Mouse (Mus musculus) ES-Bruce4 (cell line): ENCODE measurements at regions not wholly inside any gene's neighbourhood (a gene's known extent, or its start where the extent isn't known, plus 50 kb on each side); places are given as distances from the start of the nearest gene placed in this dataset.

Experiments used
- CTCF ChIP-seq: IDR thresholded peaks from one replicate; pipeline ENCODE4 v1.8.1; 2011; ENCODE audit warnings: low read depth, low read length
- EP300 ChIP-seq: IDR thresholded peaks from 2 replicates; pipeline ENCODE4 v1.6.1; 2011; ENCODE audit warnings: low read depth, low read length; ENCODE audit not compliant: insufficient read depth
- POLR2A ChIP-seq: IDR thresholded peaks from one replicate; pipeline ENCODE4 v1.8.1; 2011; ENCODE audit warnings: low read length; ENCODE audit not compliant: insufficient read depth

- TF ChIP-seq POLR2A (no peak), CTCF (no peak), EP300 (no peak)
Observed at GRCm38 (mm10) chr16:9092191-9092848, 262.4 kb downstream of the 1810013L24Rik start.
